Mouse (Mus musculus) MEL (cell line): ENCODE measurements around the gene Cdh16. TPM values are rescaled to one million over a fixed set of nuclear protein-coding genes. Genes with fewer than 3 reads are reported as not detected.

Source experiments
- DNase-seq: peaks from one replicate; pipeline ENCODE4 v3.0.0; 2011; ENCODE audit warnings: low read depth, low spot score
- H3K27ac ChIP-seq: 2 replicates; pipeline ENCODE4 v1.5.1; 2012; ENCODE audit warnings: low read depth, mild to moderate bottlenecking, control low read depth, low read length, moderate library complexity; ENCODE audit not compliant: control insufficient read depth
- H3K27me3 ChIP-seq, 2 experiments: fragments of 150-350 bp in 1 of 2; sonication (generic) in 1 of 2; 2 replicates each; pipeline ENCODE4 v1.6.1; 2012; ENCODE audit warnings: low read length in 2 of 2, mild to moderate bottlenecking in 2 of 2, improper control_type of control experiment in 1 of 2, moderate library complexity in 1 of 2; ENCODE audit not compliant: insufficient read depth in 2 of 2, control insufficient read depth in 1 of 2
- H3K36me3 ChIP-seq, 2 experiments: 2 replicates each; pipeline ENCODE4 v1.6.1; 2012 to 2014; ENCODE audit warnings: low read length in 2 of 2, improper control_type of control experiment in 1 of 2, inconsistent platforms in 1 of 2, mild to moderate bottlenecking in 1 of 2; ENCODE audit not compliant: insufficient read depth in 2 of 2, control insufficient read depth in 1 of 2
- H3K4me1 ChIP-seq, 2 experiments: fragments of 150-350 bp in 1 of 2; sonication (generic) in 1 of 2; 2 replicates each; pipeline ENCODE4 v1.6.1; 2012; ENCODE audit warnings: low read length in 2 of 2, improper control_type of control experiment in 1 of 2, mild to moderate bottlenecking in 1 of 2; ENCODE audit not compliant: insufficient read depth in 2 of 2, control insufficient read depth in 1 of 2
- H3K4me3 ChIP-seq, 2 experiments: fragments of 150-350 bp in 1 of 2; sonication (generic) in 1 of 2; 2 replicates each; pipeline ENCODE4 v1.5.1; 2012; ENCODE audit warnings: low read depth in 2 of 2, low read length in 2 of 2, mild to moderate bottlenecking in 2 of 2, moderate library complexity in 2 of 2, control low read depth in 1 of 2, improper control_type of control experiment in 1 of 2; ENCODE audit not compliant: control insufficient read depth in 1 of 2, insufficient read depth in 1 of 2
- H3K79me2 ChIP-seq: 2 replicates; pipeline ENCODE4 v1.6.1; 2012; ENCODE audit warnings: mild to moderate bottlenecking, low read length, moderate library complexity; ENCODE audit not compliant: control insufficient read depth, poor library complexity, insufficient read depth
- H3K9ac ChIP-seq: 2 replicates; pipeline ENCODE4 v1.6.1; 2012; ENCODE audit warnings: low read depth, mild to moderate bottlenecking, control low read depth, low read length, moderate library complexity; ENCODE audit not compliant: control insufficient read depth, poor library complexity, severe bottlenecking
- H3K9me3 ChIP-seq: fragments of 150-350 bp; sonication (generic); replicated peaks from 2 replicates; pipeline ENCODE4 v1.6.1; 2012; ENCODE audit warnings: mild to moderate bottlenecking, low read length, improper control_type of control experiment, moderate library complexity; ENCODE audit not compliant: insufficient read depth
- CHD2 ChIP-seq: IDR thresholded peaks from 2 replicates; pipeline ENCODE4 v1.6.1; 2011; ENCODE audit warnings: low read length, improper control_type of control experiment
- CTCF ChIP-seq, 3 experiments: IDR thresholded peaks in 2 of 3; conservative IDR thresholded peaks in 1 of 3; 2 replicates each; pipeline ENCODE4 v1.5.1; 2011 to 2012; ENCODE audit warnings: low read length in 3 of 3, low read depth in 2 of 3, mild to moderate bottlenecking in 2 of 3, improper control_type of control experiment in 1 of 3, inconsistent platforms in 1 of 3, mixed read lengths in 1 of 3, moderate library complexity in 1 of 3; ENCODE audit not compliant: control insufficient read depth in 1 of 3, insufficient read depth in 1 of 3, poor library complexity in 1 of 3, severe bottlenecking in 1 of 3
- E2F4 ChIP-seq: IDR thresholded peaks from 2 replicates; pipeline ENCODE4 v1.6.1; 2011; ENCODE audit warnings: low read depth, low read length, improper control_type of control experiment, borderline replicate concordance
- ELF1 ChIP-seq: IDR thresholded peaks from 2 replicates; pipeline ENCODE4 v1.6.1; 2014; ENCODE audit warnings: low read depth, mild to moderate bottlenecking, inconsistent platforms, low read length, improper control_type of control experiment, moderate library complexity
- GATA1 ChIP-seq: IDR thresholded peaks from 2 replicates; pipeline ENCODE4 v1.6.1; 2011; ENCODE audit warnings: low read depth, low read length, improper control_type of control experiment
- HCFC1 ChIP-seq: IDR thresholded peaks from 2 replicates; pipeline ENCODE4 v1.6.1; 2012; ENCODE audit warnings: low read depth, mild to moderate bottlenecking, inconsistent platforms, low read length, improper control_type of control experiment, moderate library complexity
- JUND ChIP-seq: IDR thresholded peaks from 2 replicates; pipeline ENCODE4 v1.6.1; 2011; ENCODE audit warnings: low read depth, mild to moderate bottlenecking, improper control_type of control experiment, low read length
- MAX ChIP-seq: IDR thresholded peaks from 2 replicates; pipeline ENCODE4 v1.6.1; 2011; ENCODE audit warnings: low read length, improper control_type of control experiment
- MAZ ChIP-seq: IDR thresholded peaks from 2 replicates; pipeline ENCODE4 v1.6.1; 2012; ENCODE audit warnings: low read depth, mild to moderate bottlenecking, inconsistent platforms, low read length, improper control_type of control experiment
- MXI1 ChIP-seq: IDR thresholded peaks from 2 replicates; pipeline ENCODE4 v1.6.1; 2011; ENCODE audit warnings: mild to moderate bottlenecking, low read depth, low read length, improper control_type of control experiment
- MYB ChIP-seq: IDR thresholded peaks from 2 replicates; pipeline ENCODE4 v1.6.1; 2011; ENCODE audit warnings: mild to moderate bottlenecking, low read depth, low read length, improper control_type of control experiment
- POLR2A ChIP-seq, 2 experiments: IDR thresholded peaks; 2 replicates each; pipeline ENCODE4 v1.6.1; 2011 to 2012; ENCODE audit warnings: low read length in 2 of 2, mild to moderate bottlenecking in 2 of 2, control low read depth in 1 of 2, improper control_type of control experiment in 1 of 2, low read depth in 1 of 2, moderate library complexity in 1 of 2; ENCODE audit not compliant: control insufficient read depth in 1 of 2, insufficient read depth in 1 of 2, poor library complexity in 1 of 2
- RCOR1 ChIP-seq: IDR thresholded peaks from 2 replicates; pipeline ENCODE4 v1.6.1; 2012; ENCODE audit warnings: low read depth, mild to moderate bottlenecking, inconsistent platforms, low read length, improper control_type of control experiment
- SIN3A ChIP-seq: IDR thresholded peaks from 2 replicates; pipeline ENCODE4 v1.6.1; 2012; ENCODE audit warnings: low read length, improper control_type of control experiment, inconsistent platforms
- SMC3 ChIP-seq: IDR thresholded peaks from 2 replicates; pipeline ENCODE4 v1.6.1; 2011; ENCODE audit warnings: low read depth, low read length, improper control_type of control experiment
- TAL1 ChIP-seq: IDR thresholded peaks from 2 replicates; pipeline ENCODE4 v1.6.1; 2012; ENCODE audit warnings: mild to moderate bottlenecking, inconsistent platforms, low read length, moderate library complexity, mixed read lengths
- TBP ChIP-seq: IDR thresholded peaks from 2 replicates; pipeline ENCODE4 v1.8.0; 2011; ENCODE audit warnings: low read depth, low read length, improper control_type of control experiment
- USF2 ChIP-seq, 2 experiments: IDR thresholded peaks; 2 replicates each; pipeline ENCODE4 v1.6.1; 2011 to 2012; ENCODE audit warnings: improper control_type of control experiment in 2 of 2, low read length in 2 of 2, borderline replicate concordance in 1 of 2, inconsistent platforms in 1 of 2, low read depth in 1 of 2, mild to moderate bottlenecking in 1 of 2; ENCODE audit not compliant: insufficient read depth in 1 of 2
- ZKSCAN1 ChIP-seq: IDR thresholded peaks from 2 replicates; pipeline ENCODE4 v1.6.1; 2012; ENCODE audit warnings: low read depth, mild to moderate bottlenecking, inconsistent platforms, low read length, improper control_type of control experiment, moderate library complexity
- polyA plus RNA-seq, 2 experiments: library from polyadenylated mRNA; stranded (reverse) in 1 of 2; unstranded in 1 of 2; fragments of >175 nt in 1 of 2; fragments of >200 nt in 1 of 2; gene quantifications; 2 replicates each; pipeline versions ENCODE4 v1.2.1 to v1.2.4; 2012; ENCODE audit warnings: low replicate concordance in 2 of 2, low read depth in 1 of 2; ENCODE audit not compliant: insufficient read length in 2 of 2, insufficient read depth in 1 of 2, missing spikeins in 1 of 2
- total RNA-seq: library from RNA; depleted of rRNA; stranded (reverse); fragments of 300-350 nt; gene quantifications from 2 replicates; pipeline ENCODE4 v1.2.3, GENCODE M21; 2012

The Cdh16 gene
- total and polyA plus RNA-seq, 3 experiments = 0.45 TPM; not detected in 2

DNA sequence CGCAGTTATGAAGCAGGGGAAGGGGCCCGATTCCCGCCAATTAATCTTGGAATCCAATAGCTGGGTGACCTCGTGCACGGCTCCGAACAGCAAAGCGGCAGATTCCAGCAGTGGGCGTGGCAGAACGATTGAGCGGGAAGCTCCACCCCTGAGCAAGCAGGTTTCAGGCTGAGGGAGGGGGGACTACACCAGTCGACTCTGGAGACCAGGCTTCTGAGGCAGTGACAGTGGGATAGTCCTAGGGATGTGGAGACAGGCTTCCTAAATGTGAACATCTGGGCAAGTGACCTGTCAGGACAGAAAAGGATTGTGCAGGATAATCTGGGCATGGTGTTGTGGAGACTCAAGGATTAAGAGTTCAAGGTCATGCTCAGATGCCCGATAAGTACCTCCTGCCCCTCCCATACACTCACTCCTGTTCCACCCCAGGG, 22.2 kb downstream of the Cdh16 start:
- Histone ChIP-seq H3K4me1 (no peaks in the 10 kb centered on the region), H3K9me3 (no peaks in the 10 kb centered on the region), H3K27me3 (no peaks in the 10 kb centered on the region), H3K27ac (no peak overlapping the region), H3K9ac (no peak overlapping the region), H3K79me2 (peaks cover 3% of the 10 kb centered on the region; the same call in 1 of the 2 replicates), H3K36me3 (peaks cover 0 to under 1% of the 10 kb centered on the region in 2 experiments; a peak in 2 of 4 replicates), H3K4me3 (no peak overlapping the region)
- no peak for TF ChIP-seq TBP
- TF ChIP-seq SIN3A = no peak
- TF ChIP-seq CTCF (IDR thresholded peaks at IDR 0.05 in 2 of 3, conservative IDR thresholded peaks at IDR 0.05 in 1 of 3; ENCODE audit: control insufficient read depth in 1 of 3, insufficient read depth in 1 of 3, low read depth in 2 of 3, low read length in 3 of 3, poor library complexity in 1 of 3, severe bottlenecking in 1 of 3) = no peak
- TF ChIP-seq USF2 (IDR thresholded peaks at IDR 0.05; ENCODE audit: borderline replicate concordance in 1 of 2, insufficient read depth in 1 of 2, low read depth in 1 of 2, low read length in 2 of 2) = no peak
- TF ChIP-seq HCFC1 = no peak
- TF ChIP-seq MYB = no peak
- no peak for TF ChIP-seq RCOR1
- TF ChIP-seq MAX = no peak
- no peak for TF ChIP-seq ZKSCAN1
- TF ChIP-seq SMC3 = no peak
- TF ChIP-seq MXI1 = no peak
- TF ChIP-seq JUND = no peak
- TF ChIP-seq POLR2A (IDR thresholded peaks at IDR 0.05; ENCODE audit: control insufficient read depth in 1 of 2, insufficient read depth in 1 of 2, low read depth in 1 of 2, low read length in 2 of 2, poor library complexity in 1 of 2) = no peak
- DNase-seq = no peak

DNA sequence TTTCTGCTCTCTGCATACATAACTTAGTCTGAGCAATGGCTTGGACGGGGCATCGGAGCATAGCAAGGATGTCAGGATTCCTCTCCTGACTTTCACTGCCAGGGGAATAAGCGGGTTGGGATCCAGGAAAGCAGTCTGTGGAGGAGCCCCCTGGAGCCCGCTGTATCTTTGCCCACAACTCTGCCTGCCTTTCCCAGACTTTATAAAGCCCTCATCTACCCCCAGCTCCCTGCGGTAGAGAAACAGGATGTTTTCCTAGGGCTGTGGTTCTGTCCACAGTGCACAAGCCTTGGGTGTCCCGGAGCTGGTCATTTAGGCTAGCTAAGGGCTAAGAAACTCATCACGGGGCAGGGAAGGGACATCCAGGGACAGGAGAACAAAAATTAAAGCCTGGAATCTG, 22.8 kb downstream of the Cdh16 start:
- no peak overlapping the region for H3K4me3 ChIP-seq
- peaks cover 0 to 5% of the 10 kb centered on the region in 2 experiments; a peak in 2 of 4 replicates for H3K4me1 ChIP-seq
- no peak overlapping the region for H3K27ac ChIP-seq
- no peaks in the 10 kb centered on the region for H3K27me3 ChIP-seq
- H3K36me3 ChIP-seq = peaks cover 0 to 6% of the 10 kb centered on the region in 2 experiments; a peak in 2 of 4 replicates
- DNase-seq = no peak
- H3K9ac ChIP-seq = no peak overlapping the region
- H3K9me3 ChIP-seq = no peaks in the 10 kb centered on the region
- peaks cover 3% of the 10 kb centered on the region for H3K79me2 ChIP-seq
- TF ChIP-seq MAX (no peak), TAL1 (no peak), MAZ (no peak), RCOR1 (no peak)

DNA sequence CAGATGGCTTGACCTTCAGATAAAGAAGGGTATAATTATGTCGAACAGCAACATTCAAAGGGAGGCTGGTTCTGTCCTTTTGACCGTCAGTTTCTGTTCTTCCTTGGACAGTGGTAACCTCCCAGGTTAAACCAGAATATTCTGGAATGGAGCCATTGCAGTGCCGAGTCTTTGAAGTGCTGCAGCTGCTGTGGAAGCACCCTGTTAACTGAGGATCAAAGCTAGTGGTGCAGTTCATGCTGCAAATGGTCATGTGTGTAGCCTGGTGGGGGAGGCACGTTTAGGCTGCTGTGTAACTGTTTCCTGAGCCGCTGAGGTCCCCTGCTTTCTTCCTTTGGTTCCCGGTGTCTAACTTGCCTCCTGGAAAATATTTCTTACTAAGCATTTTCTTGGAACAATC, 25.7 kb downstream of the Cdh16 start:
- H3K27ac ChIP-seq = no peak overlapping the region
- TF ChIP-seq MAX = no peak
- TF ChIP-seq USF2 (IDR thresholded peaks at IDR 0.05; ENCODE audit: borderline replicate concordance in 1 of 2, insufficient read depth in 1 of 2, low read depth in 1 of 2, low read length in 2 of 2) = no peak
- no peak for TF ChIP-seq GATA1
- TF ChIP-seq ZKSCAN1 = no peak
- no peak for TF ChIP-seq E2F4
- no peak for TF ChIP-seq ELF1
- no peak for TF ChIP-seq CHD2
- DNase-seq = no peak
- no peak overlapping the region for H3K9ac ChIP-seq
- peaks cover 0 to 10% of the 10 kb centered on the region in 2 experiments; a peak in 3 of 4 replicates for H3K4me1 ChIP-seq
- H3K27me3 ChIP-seq = no peaks in the 10 kb centered on the region
- peaks cover 0 to 16% of the 10 kb centered on the region in 2 experiments; a peak in 2 of 4 replicates for H3K36me3 ChIP-seq
- peaks cover 21% of the 10 kb centered on the region for H3K79me2 ChIP-seq
- no peak overlapping the region for H3K4me3 ChIP-seq
- no peaks in the 10 kb centered on the region for H3K9me3 ChIP-seq
